Mouse (Mus musculus) intestine, embryonic 15.5 days (tissue): ENCODE data around the gene Nova2. TPM values are rescaled to one million over a fixed set of nuclear protein-coding genes. Genes with fewer than 3 reads are reported as not detected.
A peak's percentile ranks its signal among the peaks of the same experiment; 100 is the strongest.

Source experiments
- ATAC-seq: fragments of 200-750 bp; cut with Nextera tagmentation; 2 replicates; pipeline ENCODE4 v1.8.0; 2017; ENCODE audit warnings: moderate TSS enrichment, moderate library complexity
- H3K27ac ChIP-seq: fragments of 300-500 bp; sonication (generic); 2 replicates; pipeline ENCODE4 v1.5.1; 2015; ENCODE audit warnings: mild to moderate bottlenecking, inconsistent platforms
- H3K27me3 ChIP-seq: fragments of 300-500 bp; sonication (generic); replicated peaks from 2 replicates; pipeline ENCODE4 v1.6.1; 2015; ENCODE audit warnings: inconsistent platforms
- H3K36me3 ChIP-seq: fragments of 300-500 bp; sonication (generic); 2 replicates; pipeline ENCODE4 v1.6.1; 2015; ENCODE audit warnings: inconsistent platforms
- H3K4me1 ChIP-seq: fragments of 300-500 bp; sonication (generic); replicated peaks from 2 replicates; pipeline ENCODE4 v1.6.1; 2015; ENCODE audit warnings: inconsistent platforms
- H3K4me2 ChIP-seq: fragments of 300-500 bp; sonication (generic); replicated peaks from 2 replicates; pipeline ENCODE4 v1.6.1; 2015; ENCODE audit warnings: mild to moderate bottlenecking, inconsistent platforms
- H3K4me3 ChIP-seq: fragments of 300-500 bp; sonication (generic); replicated peaks from 2 replicates; pipeline ENCODE4 v1.5.1; 2015; ENCODE audit warnings: inconsistent platforms
- H3K9ac ChIP-seq: fragments of 300-500 bp; sonication (generic); 2 replicates; pipeline ENCODE4 v1.6.1; 2015; ENCODE audit warnings: inconsistent platforms
- H3K9me3 ChIP-seq: fragments of 300-500 bp; sonication (generic); 2 replicates; pipeline ENCODE4 v1.6.1; 2016; ENCODE audit warnings: inconsistent platforms
- WGBS: fragments of 180-500 bp; shearing (Covaris S2); methylation state at CpG from one replicate; pipeline ENCODE4 v1.1.7; 2015; 5-methylcytosine and 5-hydroxymethylcytosine counted together
- polyA plus RNA-seq: library from polyadenylated mRNA; unstranded; fragments of >200 nt; fragmentation: Nextera tagmentation; extraction: Ambion mirVana; gene quantifications from 2 replicates; pipeline ENCODE4 v1.2.1, GENCODE M21; 2015

The Nova2 gene
- polyA plus RNA-seq, 1 experiment from 2014 or later, result 0.57 TPM

DNA sequence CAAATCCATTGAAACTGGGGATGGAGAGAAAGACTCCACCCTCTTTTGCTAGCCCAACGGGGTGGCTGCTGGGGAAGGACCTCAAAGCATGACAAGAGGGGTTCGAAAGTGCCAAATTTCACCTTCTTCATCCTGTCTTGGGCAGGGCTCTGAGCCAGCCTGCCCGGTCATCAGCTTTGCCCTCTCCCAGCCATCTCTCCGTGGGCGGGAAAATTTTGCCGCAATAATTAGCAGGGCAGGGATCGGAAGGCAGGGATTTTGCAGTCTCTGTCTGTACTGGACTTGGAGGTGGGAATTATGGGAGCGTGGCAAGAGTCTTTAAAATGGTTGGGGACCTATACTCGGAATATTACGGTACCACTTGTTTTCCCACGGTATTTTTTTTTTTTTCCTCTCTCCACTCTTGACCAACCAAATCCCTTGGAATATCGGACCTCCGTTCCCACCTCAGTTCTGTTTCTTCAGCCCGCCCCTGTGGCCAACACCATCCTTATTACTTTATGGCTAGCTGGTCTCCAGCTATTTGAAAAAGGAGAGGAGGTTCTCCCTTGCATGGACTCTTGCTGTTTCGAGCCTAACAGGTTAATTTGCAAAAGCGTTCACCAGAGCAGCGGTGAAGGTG is 36.6 kb downstream of the Nova2 start:
- 2% methylated on average over 17 of the region's 17 CpGs for WGBS

DNA sequence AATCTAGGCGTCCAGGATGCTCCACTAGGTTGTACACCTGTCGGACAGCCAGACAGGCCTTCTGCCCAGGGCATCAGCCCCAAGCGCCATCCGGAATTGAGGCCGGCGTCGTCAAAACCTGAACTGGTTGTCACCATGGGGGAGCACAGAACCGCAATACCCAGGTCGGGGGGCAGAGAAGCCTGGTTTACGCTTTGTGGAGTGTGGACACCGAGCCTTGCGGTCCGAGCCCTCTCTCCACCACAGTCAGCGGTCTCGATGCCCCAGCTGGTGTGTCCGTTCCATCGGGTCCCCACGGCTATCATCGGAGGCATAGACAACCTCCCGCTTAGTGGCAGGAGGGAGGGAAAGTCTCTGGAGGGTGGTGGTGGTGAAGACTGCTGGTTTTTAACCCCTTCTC is 37.1 kb downstream of the Nova2 start:
- Histone ChIP-seq H3K36me3 (no peaks in the 10 kb centered on the region), H3K27ac (no peak overlapping the region), H3K27me3 (peaks cover 73% of the 10 kb centered on the region), H3K4me3 (0 out of 2 replicates have a peak overlapping the region, but pooled peaks have one; percentile 5), H3K9ac (peak overlapping the region; percentile 4; the same call in 1 of the 2 replicates), H3K4me2 (peak overlapping the region; percentile 50), H3K9me3 (no peaks in the 10 kb centered on the region), H3K4me1 (peaks cover 18% of the 10 kb centered on the region)
- under 1% methylated on average over 20 of the region's 20 CpGs for WGBS
- no peak for ATAC-seq

More for the DNA sequence above, 36.6 kb downstream of the Nova2 start:
- no peak for ATAC-seq
- Histone ChIP-seq H3K9ac (peak overlapping the region; percentile 4; the same call in 1 of the 2 replicates), H3K9me3 (no peaks in the 10 kb centered on the region), H3K4me3 (0 out of 2 replicates have a peak overlapping the region, but pooled peaks have one; percentile 5), H3K36me3 (no peaks in the 10 kb centered on the region), H3K4me2 (peak overlapping the region; percentile 50), H3K27ac (no peak overlapping the region), H3K27me3 (peaks cover 78% of the 10 kb centered on the region), H3K4me1 (peaks cover 21% of the 10 kb centered on the region)

GRCm38 (mm10) chr7:18963294-18963843 is 37.7 kb downstream of the Nova2 start:
- 0 out of 2 replicates have a peak overlapping the region, but pooled peaks have one; percentile 11 for H3K4me2 ChIP-seq
- no peak overlapping the region for H3K27ac ChIP-seq
- peaks cover 67% of the 10 kb centered on the region for H3K27me3 ChIP-seq
- peaks cover 16% of the 10 kb centered on the region for H3K4me1 ChIP-seq
- no peak for ATAC-seq
- H3K9me3 ChIP-seq, result no peaks in the 10 kb centered on the region
- no peaks in the 10 kb centered on the region for H3K36me3 ChIP-seq
- no peak overlapping the region for H3K9ac ChIP-seq
- no peak overlapping the region for H3K4me3 ChIP-seq
- 1% methylated on average over 19 of the region's 19 CpGs for WGBS

DNA sequence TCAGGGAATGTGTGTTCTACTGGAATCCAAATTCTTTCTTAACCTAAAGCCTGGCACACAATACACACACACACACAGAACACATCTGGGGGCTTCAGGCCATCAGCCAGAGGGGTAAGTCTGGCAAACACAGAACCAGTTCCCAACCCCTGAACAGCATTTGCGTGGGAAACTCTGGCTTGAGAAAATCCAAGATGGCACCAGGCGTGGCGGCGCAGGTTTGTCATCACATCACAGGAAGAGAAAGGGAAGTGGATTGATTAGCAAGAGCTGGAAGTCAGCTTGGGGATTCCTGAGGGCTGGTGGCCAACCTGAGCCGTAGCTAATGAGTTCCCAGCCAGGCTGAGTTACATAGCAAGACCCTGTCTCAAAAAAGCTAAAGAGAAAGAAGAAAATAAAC is 39.6 kb downstream of the Nova2 start:
- ATAC-seq, result no peak
- H3K36me3 ChIP-seq, result no peaks in the 10 kb centered on the region
- no peak overlapping the region for H3K4me2 ChIP-seq
- no peak overlapping the region for H3K9ac ChIP-seq
- H3K9me3 ChIP-seq, result no peaks in the 10 kb centered on the region
- H3K27ac ChIP-seq, result no peak overlapping the region
- no peak overlapping the region for H3K4me3 ChIP-seq
- peaks cover 10% of the 10 kb centered on the region; the same call in 1 of the 2 replicates for H3K4me1 ChIP-seq
- H3K27me3 ChIP-seq, result peaks cover 52% of the 10 kb centered on the region
- 76% methylated on average over 5 of the region's 5 CpGs for WGBS

DNA sequence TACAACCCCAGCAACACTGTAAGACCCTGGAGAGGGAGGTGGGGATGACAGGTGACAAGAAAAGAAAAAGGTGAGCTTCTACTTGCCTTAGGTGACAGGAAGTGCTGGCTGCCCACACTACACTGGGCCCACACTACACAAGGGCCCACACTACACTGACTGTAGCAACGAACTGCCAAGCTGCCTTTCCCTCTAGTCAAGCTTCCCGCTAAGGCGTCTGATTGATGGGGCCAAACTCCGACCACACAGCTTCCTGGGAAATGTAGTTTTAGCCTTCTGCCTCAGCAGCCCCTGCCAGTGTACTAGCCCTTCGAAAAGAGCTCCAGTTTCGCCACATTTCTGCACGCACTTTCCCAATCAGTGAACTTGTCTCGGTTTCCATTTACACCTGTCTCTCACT is 41.9 kb downstream of the Nova2 start:
- Histone ChIP-seq H3K27ac (no peak overlapping the region), H3K36me3 (no peaks in the 10 kb centered on the region), H3K9me3 (no peaks in the 10 kb centered on the region), H3K9ac (no peak overlapping the region), H3K27me3 (peaks cover 29% of the 10 kb centered on the region), H3K4me1 (peaks cover 8% of the 10 kb centered on the region; the same call in 1 of the 2 replicates), H3K4me3 (no peak overlapping the region), H3K4me2 (no peak overlapping the region)
- peak; percentile 44; the same call in 1 of the 2 replicates for ATAC-seq
- 7% methylated on average over 8 of the region's 8 CpGs for WGBS

DNA sequence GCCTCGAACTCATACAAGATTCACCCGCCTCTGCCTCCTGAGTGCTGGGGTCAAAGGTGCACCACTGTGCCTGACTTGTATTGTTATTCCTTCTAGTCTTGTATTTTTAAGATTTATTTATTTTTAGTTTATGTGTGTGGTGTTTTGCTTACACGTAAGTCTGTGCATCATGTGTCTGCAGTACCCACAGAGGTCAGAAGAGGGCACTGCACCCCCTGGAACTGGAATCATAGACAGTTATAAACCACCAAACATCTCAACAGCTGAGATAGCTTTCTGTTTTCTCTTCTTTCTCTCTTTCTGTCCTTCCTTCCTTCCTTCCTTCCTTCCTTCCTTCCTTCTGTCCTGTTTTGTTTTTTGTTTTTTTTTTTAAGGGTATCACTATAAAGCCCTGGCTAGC is 45.3 kb downstream of the Nova2 start:
- WGBS, result 82% methylated on average over 3 of the region's 3 CpGs

GRCm38 (mm10) chr7:18978381-18978780 is 52.7 kb downstream of the Nova2 start:
- no peaks in the 10 kb centered on the region for H3K36me3 ChIP-seq
- no peak overlapping the region for H3K4me3 ChIP-seq
- WGBS, result 71% methylated on average over 9 of the region's 9 CpGs
- H3K9ac ChIP-seq, result no peak overlapping the region
- no peak overlapping the region for H3K27ac ChIP-seq
- no peak overlapping the region for H3K4me2 ChIP-seq
- ATAC-seq, result no peak
- peaks cover under 1% of the 10 kb centered on the region; the same call in 1 of the 2 replicates for H3K27me3 ChIP-seq
- no peaks in the 10 kb centered on the region for H3K9me3 ChIP-seq
- no peaks in the 10 kb centered on the region for H3K4me1 ChIP-seq

More for the DNA sequence above, 45.3 kb downstream of the Nova2 start:
- no peaks in the 10 kb centered on the region for H3K9me3 ChIP-seq
- no peak overlapping the region for H3K4me2 ChIP-seq
- H3K4me3 ChIP-seq, result no peak overlapping the region
- H3K9ac ChIP-seq, result no peak overlapping the region
- H3K4me1 ChIP-seq, result no peaks in the 10 kb centered on the region
- H3K27ac ChIP-seq, result no peak overlapping the region
- ATAC-seq, result no peak
- H3K36me3 ChIP-seq, result no peaks in the 10 kb centered on the region
- H3K27me3 ChIP-seq, result peaks cover 3% of the 10 kb centered on the region

DNA sequence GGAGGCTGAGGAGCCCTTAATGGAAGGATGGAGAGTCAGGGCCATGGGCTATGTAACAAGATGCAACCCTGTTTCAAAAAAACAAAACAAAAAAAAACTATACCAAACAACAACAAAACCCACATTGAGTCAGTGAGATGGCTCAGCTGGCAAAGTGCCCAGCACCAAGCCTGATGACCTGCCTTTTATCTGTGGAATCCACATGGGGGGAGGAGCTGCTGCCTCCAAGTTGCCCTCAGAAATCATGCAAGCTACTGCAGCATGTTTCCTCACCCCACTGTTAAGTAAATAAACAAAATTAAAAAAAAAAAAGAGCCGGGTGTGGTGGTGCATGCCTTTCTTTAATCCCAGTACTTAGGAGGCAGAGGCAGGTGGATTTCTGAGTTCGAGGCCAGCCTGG is 60.8 kb downstream of the Nova2 start:
- no peaks in the 10 kb centered on the region for H3K36me3 ChIP-seq
- H3K27me3 ChIP-seq, result peaks cover 7% of the 10 kb centered on the region; the same call in 1 of the 2 replicates
- no peak overlapping the region for H3K4me3 ChIP-seq
- H3K9me3 ChIP-seq, result no peaks in the 10 kb centered on the region
- H3K4me2 ChIP-seq, result no peak overlapping the region
- no peak overlapping the region for H3K9ac ChIP-seq
- no peak for ATAC-seq
- WGBS, result 64% methylated on average over 2 of the region's 2 CpGs
- H3K27ac ChIP-seq, result no peak overlapping the region
- peaks cover 1% of the 10 kb centered on the region; the same call in 1 of the 2 replicates for H3K4me1 ChIP-seq

DNA sequence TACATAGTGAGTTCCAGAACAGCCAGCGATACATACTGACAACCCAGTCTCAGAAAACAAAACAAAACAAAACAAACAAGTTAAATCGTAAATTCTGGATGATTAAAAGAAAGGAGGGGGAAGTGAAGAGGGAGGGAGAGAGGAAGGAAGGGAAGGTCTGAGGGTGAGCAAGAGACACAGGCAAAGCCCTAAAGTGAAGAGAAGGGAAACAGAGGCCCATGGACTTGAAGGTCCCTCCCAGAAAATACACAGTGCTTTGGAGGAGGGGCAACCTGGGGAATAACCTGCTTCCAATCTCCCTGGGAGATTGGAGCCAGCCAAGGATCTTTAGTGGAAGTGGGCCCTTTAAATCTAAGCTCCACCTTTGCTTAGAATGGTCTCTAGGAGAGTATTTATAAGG is 61.4 kb downstream of the Nova2 start, which contains the start of gene Nanos2:
TSS of gene Nanos2 (plus strand) at position 301 of the 400 bp plus-strand sequence.
- Histone ChIP-seq H3K36me3 (no peaks in the 10 kb centered on the region), H3K4me2 (no peak within 1 kb of the TSS), H3K27me3 (peaks cover 11% of the 10 kb centered on the region), H3K9me3 (no peaks in the 10 kb centered on the region), H3K9ac (no peak within 1 kb of the TSS), H3K4me3 (no peak within 1 kb of the TSS), H3K27ac (no peak within 1 kb of the TSS), H3K4me1 (peaks cover 7% of the 10 kb centered on the region)
- WGBS, result 49% methylated on average over 2 of the region's 2 CpGs
- no peak for ATAC-seq

- no peaks in the 10 kb centered on the region for H3K36me3 ChIP-seq
- H3K27me3 ChIP-seq, result peaks cover 17% of the 10 kb centered on the region
- H3K9me3 ChIP-seq, result no peaks in the 10 kb centered on the region
- H3K4me3 ChIP-seq, result no peak overlapping the region
- peaks cover 11% of the 10 kb centered on the region for H3K4me1 ChIP-seq
- no peak for ATAC-seq
- H3K9ac ChIP-seq, result no peak overlapping the region
- 72% methylated on average over 13 of the region's 13 CpGs for WGBS
- no peak overlapping the region for H3K4me2 ChIP-seq
- H3K27ac ChIP-seq, result no peak overlapping the region
Observed at GRCm38 (mm10) chr7:18987747-18988146, 62.1 kb downstream of the Nova2 start.

- 66% methylated on average over 6 of the region's 6 CpGs for WGBS
- no peak overlapping the region for H3K27ac ChIP-seq
- ATAC-seq, result no peak
- H3K9me3 ChIP-seq, result no peaks in the 10 kb centered on the region
- H3K4me3 ChIP-seq, result no peak overlapping the region
- H3K36me3 ChIP-seq, result no peaks in the 10 kb centered on the region
- peaks cover 11% of the 10 kb centered on the region for H3K4me1 ChIP-seq
- no peak overlapping the region for H3K9ac ChIP-seq
- H3K4me2 ChIP-seq, result no peak overlapping the region
- H3K27me3 ChIP-seq, result peaks cover 22% of the 10 kb centered on the region
Observed at GRCm38 (mm10) chr7:18988780-18989179, 63.1 kb downstream of the Nova2 start.

- Histone ChIP-seq H3K4me2 (peak overlapping the region; percentile 93), H3K4me1 (peaks cover 11% of the 10 kb centered on the region), H3K27ac (no peak overlapping the region), H3K9me3 (no peaks in the 10 kb centered on the region), H3K9ac (no peak overlapping the region), H3K4me3 (0 out of 2 replicates have a peak overlapping the region, but pooled peaks have one; percentile 47), H3K27me3 (peaks cover 22% of the 10 kb centered on the region), H3K36me3 (no peaks in the 10 kb centered on the region)
- ATAC-seq, result no peak
- WGBS, result 9% methylated on average over 5 of the region's 5 CpGs
Observed at GRCm38 (mm10) chr7:18989995-18990394, 64.3 kb downstream of the Nova2 start.
